Mouse (Mus musculus) forebrain, embryonic 14.5 days (tissue): ENCODE measurements at regions not wholly inside any gene's neighbourhood (a gene's known extent, or its start where the extent isn't known, plus 50 kb on each side); places are given as distances from the start of the nearest gene placed in this dataset.
A peak's percentile ranks its signal among the peaks of the same experiment; 100 is the strongest.

Experiments used
- ATAC-seq: fragments of 200-750 bp; cut with Nextera tagmentation; 2 replicates; pipeline ENCODE4 v1.8.0; 2017; ENCODE audit warnings: mild to moderate bottlenecking, moderate library complexity
- DNase-seq: peaks from one replicate; pipeline ENCODE4 v3.0.0-alpha.2; 2015; ENCODE audit warnings: low spot score
- H3K27ac ChIP-seq: fragments of 300-500 bp; sonication (generic); 2 replicates; pipeline ENCODE4 v1.5.1; 2014; ENCODE audit warnings: low read depth, mild to moderate bottlenecking, control low read depth, low read length, moderate library complexity
- H3K27me3 ChIP-seq: fragments of 300-500 bp; sonication (generic); replicated peaks from 2 replicates; pipeline ENCODE4 v1.6.1; 2014; ENCODE audit warnings: low read length, control low read depth, mixed read lengths; ENCODE audit not compliant: control insufficient read depth, insufficient read depth
- H3K36me3 ChIP-seq: fragments of 300-500 bp; sonication (generic); 2 replicates; pipeline ENCODE4 v1.6.1; 2014; ENCODE audit warnings: low read length, control low read depth; ENCODE audit not compliant: control insufficient read depth, insufficient read depth
- H3K4me1 ChIP-seq: fragments of 300-500 bp; sonication (generic); 2 replicates; pipeline ENCODE4 v1.6.1; 2014; ENCODE audit warnings: antibody characterized with exemption, low read length, control low read depth; ENCODE audit not compliant: control insufficient read depth, insufficient read depth
- H3K4me2 ChIP-seq: fragments of 300-500 bp; sonication (generic); 2 replicates; pipeline ENCODE4 v1.6.1; 2014; ENCODE audit warnings: mild to moderate bottlenecking, control low read depth, low read length
- H3K4me3 ChIP-seq: fragments of 300-500 bp; sonication (generic); 2 replicates; pipeline ENCODE4 v1.5.1; 2014; ENCODE audit warnings: low read depth, low read length, control low read depth
- H3K9ac ChIP-seq: fragments of 300-500 bp; sonication (generic); 2 replicates; pipeline ENCODE4 v1.6.1; 2014; ENCODE audit warnings: mild to moderate bottlenecking, low read length, control low read depth, moderate library complexity
- H3K9me3 ChIP-seq: fragments of 300-500 bp; sonication (generic); replicated peaks from 2 replicates; pipeline ENCODE4 v1.6.1; 2016; ENCODE audit warnings: low read length, control low read depth, mixed read lengths; ENCODE audit not compliant: control insufficient read depth
- WGBS: fragments of 180-500 bp; shearing (Covaris S2); extraction: QIAGEN DNeasy Blood & Tissue Kit; methylation state at CpG from one replicate; pipeline ENCODE4 v1.1.7; 2014; 5-methylcytosine and 5-hydroxymethylcytosine counted together

DNA sequence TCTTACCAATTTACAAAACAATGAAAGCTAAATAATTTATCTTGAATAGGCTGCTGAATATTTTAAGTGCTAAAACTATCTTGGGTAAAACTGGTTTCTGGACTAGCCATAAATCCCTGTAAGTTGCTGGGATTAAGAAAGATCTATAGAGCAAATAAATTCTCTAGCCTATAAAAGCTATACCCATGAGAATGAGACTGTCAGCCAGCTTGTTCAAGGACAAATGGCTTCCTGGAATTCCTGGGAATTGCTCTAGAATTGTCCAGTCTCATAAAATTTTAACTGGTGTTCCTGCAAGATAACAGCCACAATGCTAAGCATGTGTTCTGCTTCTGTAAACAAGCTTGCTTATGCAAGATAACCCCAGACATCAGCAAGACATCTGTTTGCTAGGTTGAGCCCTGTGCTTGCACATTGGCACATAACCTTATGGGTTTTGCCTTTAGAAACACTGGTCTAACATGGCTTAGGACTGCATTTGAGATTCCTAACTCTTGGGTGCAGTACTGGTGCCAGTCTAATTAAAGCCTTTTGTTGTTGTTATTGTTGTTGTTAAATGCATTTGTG lies 180.2 kb upstream of the Syt10 start:
- DNase-seq (no peak), ATAC-seq (no peak)
- H3K4me3 ChIP-seq = no peak overlapping the region
- H3K9ac ChIP-seq = no peak overlapping the region
- H3K4me1 ChIP-seq = no peaks in the 10 kb centered on the region
- H3K27me3 ChIP-seq = no peaks in the 10 kb centered on the region
- no peak overlapping the region for H3K27ac ChIP-seq
- no peaks in the 10 kb centered on the region for H3K9me3 ChIP-seq
- no peaks in the 10 kb centered on the region for H3K36me3 ChIP-seq
- no peak overlapping the region for H3K4me2 ChIP-seq

DNA sequence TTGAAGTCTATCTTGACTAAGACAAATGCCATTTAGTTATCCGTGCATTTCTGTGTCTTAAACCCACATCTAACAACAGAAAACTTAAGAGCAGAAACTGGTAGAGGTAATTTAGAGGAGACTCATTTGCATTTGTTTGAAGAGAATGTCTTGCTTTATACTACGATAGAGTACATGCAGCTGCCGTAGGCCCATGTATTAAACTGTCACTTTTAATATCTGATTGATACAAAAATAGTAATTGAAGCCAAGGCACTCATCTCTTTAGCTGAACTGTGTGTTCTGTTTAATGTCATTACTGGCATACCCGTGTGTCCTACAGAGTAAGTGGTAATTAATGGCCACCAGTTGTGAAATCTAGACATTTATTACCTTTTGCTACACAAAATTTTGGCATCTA lies 181.5 kb upstream of the Syt10 start:
- Histone ChIP-seq H3K27me3 (no peaks in the 10 kb centered on the region), H3K27ac (no peak overlapping the region), H3K4me2 (no peak overlapping the region), H3K9me3 (no peaks in the 10 kb centered on the region), H3K36me3 (no peaks in the 10 kb centered on the region), H3K4me1 (no peaks in the 10 kb centered on the region), H3K4me3 (no peak overlapping the region), H3K9ac (no peak overlapping the region)
- ATAC-seq (peak; percentile 54; the same call in 1 of the 2 replicates), DNase-seq (peak; percentile 11)
- WGBS = 66% methylated on average over 4 of the region's 4 CpGs

DNA sequence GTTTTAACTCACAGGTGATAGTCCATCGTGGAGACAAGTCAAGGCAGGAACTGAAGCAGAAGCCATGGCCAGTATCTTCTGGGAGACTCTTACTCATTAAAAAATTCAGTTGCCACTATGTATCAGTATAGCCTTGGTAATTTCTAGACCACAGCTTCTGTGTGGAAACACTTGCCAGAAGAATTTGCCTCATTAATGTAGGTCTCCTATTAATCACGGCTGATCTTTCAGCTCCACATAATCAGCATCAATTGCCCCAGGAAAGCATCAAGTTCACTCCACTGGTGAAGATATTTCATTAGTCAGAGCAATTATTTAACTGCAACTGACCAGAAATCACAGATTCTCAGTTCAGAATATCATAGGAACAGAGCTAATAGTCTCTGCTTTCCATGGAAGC lies 189.8 kb upstream of the Alg10b start:
- Histone ChIP-seq H3K4me3 (no peak overlapping the region), H3K4me1 (no peaks in the 10 kb centered on the region), H3K9ac (no peak overlapping the region), H3K4me2 (no peak overlapping the region), H3K9me3 (no peaks in the 10 kb centered on the region), H3K36me3 (no peaks in the 10 kb centered on the region), H3K27me3 (no peaks in the 10 kb centered on the region), H3K27ac (no peak overlapping the region)
- 71% methylated on average over 2 of the region's 2 CpGs for WGBS
- DNase-seq = no peak
- ATAC-seq = no peak

- no peak overlapping the region for H3K4me2 ChIP-seq
- no peaks in the 10 kb centered on the region for H3K9me3 ChIP-seq
- ATAC-seq (no peak), DNase-seq (peak; percentile 31)
- no peak overlapping the region for H3K9ac ChIP-seq
- H3K27me3 ChIP-seq = no peaks in the 10 kb centered on the region
- 84% methylated on average over 5 of the region's 5 CpGs for WGBS
- no peaks in the 10 kb centered on the region for H3K36me3 ChIP-seq
- H3K27ac ChIP-seq = no peak overlapping the region
- no peak overlapping the region for H3K4me3 ChIP-seq
- H3K4me1 ChIP-seq = no peaks in the 10 kb centered on the region
Observed at GRCm38 (mm10) chr15:90045683-90046082, 178.4 kb upstream of the Alg10b start.

DNA sequence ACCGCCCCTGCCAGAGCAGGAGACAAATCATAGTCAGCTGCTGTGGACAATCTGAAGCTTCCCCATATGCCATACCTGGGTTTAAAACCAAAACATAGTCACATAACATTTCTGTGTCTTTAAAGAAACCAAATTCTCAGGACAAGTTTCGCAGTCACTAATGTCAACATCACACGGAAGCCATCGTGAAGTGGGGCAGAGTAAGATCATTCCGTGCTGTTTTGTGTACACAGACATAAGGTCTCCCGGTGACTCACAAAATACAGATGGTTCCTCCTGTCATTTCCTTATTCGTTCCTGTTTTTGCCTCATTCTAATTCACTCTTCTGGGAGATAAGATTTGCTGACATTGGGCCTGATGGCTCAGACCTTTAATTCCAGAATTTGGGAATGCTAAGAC lies 162.1 kb upstream of the Alg10b start:
- Histone ChIP-seq H3K27ac (no peak overlapping the region), H3K9ac (no peak overlapping the region), H3K4me3 (no peak overlapping the region), H3K9me3 (no peaks in the 10 kb centered on the region), H3K27me3 (no peaks in the 10 kb centered on the region), H3K4me1 (no peaks in the 10 kb centered on the region), H3K4me2 (no peak overlapping the region), H3K36me3 (no peaks in the 10 kb centered on the region)
- no peak for DNase-seq
- ATAC-seq = no peak
- WGBS = 88% methylated on average over 7 of the region's 7 CpGs

DNA sequence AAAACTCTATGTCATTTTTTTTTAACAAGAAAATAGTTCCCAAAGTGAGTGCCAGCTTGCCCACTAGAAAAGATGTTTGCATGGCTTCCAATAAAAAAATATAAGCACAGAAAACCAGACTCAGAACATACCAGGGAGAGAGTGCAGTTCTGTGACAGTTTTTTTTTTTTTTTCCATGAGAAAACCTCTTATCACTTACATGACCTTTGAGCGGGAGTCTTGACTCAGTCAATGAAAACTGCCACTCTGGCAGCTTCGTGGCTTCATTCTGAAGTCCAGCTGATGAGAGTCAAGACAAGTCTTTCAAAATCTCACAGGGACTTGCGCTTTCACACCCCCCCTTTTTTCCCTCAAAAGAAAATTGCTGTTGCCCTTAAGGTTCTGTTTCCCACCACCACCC lies 158.3 kb upstream of the Alg10b start:
- no peaks in the 10 kb centered on the region for H3K9me3 ChIP-seq
- no peak overlapping the region for H3K9ac ChIP-seq
- DNase-seq = no peak
- no peaks in the 10 kb centered on the region for H3K36me3 ChIP-seq
- no peaks in the 10 kb centered on the region for H3K4me1 ChIP-seq
- no peak overlapping the region for H3K4me3 ChIP-seq
- H3K27me3 ChIP-seq = no peaks in the 10 kb centered on the region
- ATAC-seq = no peak
- no peak overlapping the region for H3K4me2 ChIP-seq
- H3K27ac ChIP-seq = no peak overlapping the region
- 86% methylated on average over 3 of the region's 3 CpGs for WGBS

- H3K36me3 ChIP-seq = no peaks in the 10 kb centered on the region
- DNase-seq (peak; percentile 23), ATAC-seq (no peak)
- no peaks in the 10 kb centered on the region for H3K4me1 ChIP-seq
- 69% methylated on average over 6 of the region's 6 CpGs for WGBS
- no peak overlapping the region for H3K9ac ChIP-seq
- H3K4me2 ChIP-seq = no peak overlapping the region
- H3K9me3 ChIP-seq = no peaks in the 10 kb centered on the region
- H3K27ac ChIP-seq = no peak overlapping the region
- H3K4me3 ChIP-seq = no peak overlapping the region
- H3K27me3 ChIP-seq = no peaks in the 10 kb centered on the region
Observed at GRCm38 (mm10) chr15:90072078-90072477, 152.0 kb upstream of the Alg10b start.

GRCm38 (mm10) chr15:90082175-90082951 lies 141.7 kb upstream of the Alg10b start:
- no peak for ATAC-seq
- no peak overlapping the region for H3K27ac ChIP-seq
- H3K4me3 ChIP-seq = no peak overlapping the region
- H3K9ac ChIP-seq = no peak overlapping the region
- 89% methylated on average over 9 of the region's 9 CpGs for WGBS
- H3K36me3 ChIP-seq = no peaks in the 10 kb centered on the region
- DNase-seq = peak; percentile 15
- H3K4me2 ChIP-seq = no peak overlapping the region
- no peaks in the 10 kb centered on the region for H3K9me3 ChIP-seq
- no peaks in the 10 kb centered on the region for H3K4me1 ChIP-seq
- no peaks in the 10 kb centered on the region for H3K27me3 ChIP-seq

DNA sequence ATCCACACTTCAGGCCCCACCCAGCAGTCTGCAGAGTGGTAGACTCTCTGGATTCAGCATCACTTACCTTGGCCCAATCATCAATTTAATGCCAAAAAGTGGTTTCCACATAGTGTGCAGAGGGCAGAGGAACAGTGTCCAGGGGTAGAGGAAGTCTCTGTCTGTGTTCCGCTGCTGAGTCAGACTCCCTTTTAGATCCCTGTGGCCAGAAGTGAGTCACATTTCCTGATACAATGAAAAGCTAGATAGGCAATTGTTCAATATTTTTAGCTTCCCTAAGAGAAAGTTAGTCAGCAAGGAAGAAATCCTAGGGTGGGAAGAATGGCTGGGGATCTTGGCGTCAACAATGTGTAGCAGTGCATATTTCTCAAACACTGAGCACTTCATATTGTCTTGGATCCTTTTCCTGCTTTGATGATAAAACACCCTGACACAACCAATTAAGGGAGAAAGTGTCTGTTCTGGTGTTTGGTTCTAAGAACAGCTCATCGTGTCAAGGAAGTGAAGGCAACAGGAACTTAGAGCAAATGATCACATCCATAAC lies 114.6 kb upstream of the Alg10b start:
- no peak for ATAC-seq
- no peaks in the 10 kb centered on the region for H3K9me3 ChIP-seq
- H3K27me3 ChIP-seq = no peaks in the 10 kb centered on the region
- H3K36me3 ChIP-seq = no peaks in the 10 kb centered on the region
- WGBS = 92% methylated on average over 3 of the region's 3 CpGs
- no peak overlapping the region for H3K9ac ChIP-seq
- H3K4me3 ChIP-seq = no peak overlapping the region
- no peak overlapping the region for H3K4me2 ChIP-seq
- H3K27ac ChIP-seq = no peak overlapping the region
- H3K4me1 ChIP-seq = no peaks in the 10 kb centered on the region
- DNase-seq = no peak
